ENCODE assay signal across 8 mouse cellular contexts in genomic region chr5:23431070-23431864, GRCm38 (mm10). TPM values are rescaled to one million over a fixed set of nuclear protein-coding genes. Genes with fewer than 3 reads are reported as not detected.
A peak's percentile ranks its signal among the peaks of the same experiment; 100 is the strongest.
DNase-seq lines count a peak whose midpoint lies in the region; ATAC-seq and TF ChIP-seq lines count a peak whose summit lies in the region.

No protein-coding gene starts in this region.

- DNase-seq in heart, embryonic 10.5 days (ENCODE audit: low spot score) = no peak
- no peak for DNase-seq in heart, postnatal 25 days (ENCODE audit: low spot score)
- DNase-seq in forebrain, postnatal 0 days = peak; percentile 57
- DNase-seq in mesoderm, embryonic 11.5 days (ENCODE audit: low read depth, low spot score) = peak; percentile 29
- no peak for DNase-seq in right cerebral cortex, postnatal 4 days
- no peak for DNase-seq in c-Kit-positive CD71-positive TER-119-positive erythroid progenitor cells, embryonic 14.5 days (ENCODE audit: low spot score)
- no peak for DNase-seq in thymus, adult 18-20 months

- no peaks in the 10 kb centered on the region for H3K9me3 ChIP-seq in heart, embryonic 10.5 days
- H3K9me3 ChIP-seq in E14TG2a.4 (ENCODE audit: low read length) = no peaks in the 10 kb centered on the region
- no peaks in the 10 kb centered on the region for H3K9me3 ChIP-seq in forebrain, postnatal 0 days (ENCODE audit: low read length)

- peak overlapping the region; percentile 100; the same call in 1 of the 2 replicates for H3K27ac ChIP-seq in heart, embryonic 10.5 days
- peak overlapping the region; percentile 100 for H3K27ac ChIP-seq in forebrain, postnatal 0 days (ENCODE audit: low read depth, low read length)

- no peak for TF ChIP-seq CTCF in E14TG2a.4 (conservative IDR thresholded peaks at IDR 0.05; ENCODE audit: low read length)
- TF ChIP-seq CTCF in forebrain, postnatal 0 days (IDR thresholded peaks at IDR 0.05; ENCODE audit: low read depth) = no peak

- intact Hi-C loops in heart, postnatal 25 days (cut with DNase I) = no loop called here

- peak overlapping the region; percentile 100 for H3K9ac ChIP-seq in forebrain, postnatal 0 days

- H3K36me3 ChIP-seq in heart, embryonic 10.5 days = peaks cover 9% of the 10 kb centered on the region; the same call in 1 of the 2 replicates
- peaks cover 35% of the 10 kb centered on the region for H3K36me3 ChIP-seq in E14TG2a.4 (ENCODE audit: insufficient read depth, low read length)
- H3K36me3 ChIP-seq in forebrain, postnatal 0 days (ENCODE audit: insufficient read depth) = no peaks in the 10 kb centered on the region

- H3K4me3 ChIP-seq in heart, embryonic 10.5 days = peak overlapping the region; percentile 86
- peak overlapping the region; percentile 96 for H3K4me3 ChIP-seq in E14TG2a.4 (replicated peaks; ENCODE audit: low read length)
- peak overlapping the region; percentile 100 for H3K4me3 ChIP-seq in forebrain, postnatal 0 days (ENCODE audit: low read depth, low read length)

- no peak for ATAC-seq in forebrain, postnatal 0 days

- WGBS in heart, embryonic 10.5 days = 26% methylated on average over 10 of the region's 10 CpGs
- WGBS in forebrain, postnatal 0 days = 4% methylated on average over 10 of the region's 10 CpGs

- H3K4me2 ChIP-seq in forebrain, postnatal 0 days (ENCODE audit: low read depth) = peak overlapping the region; percentile 70

- H3K4me1 ChIP-seq in heart, embryonic 10.5 days = peaks cover 19% of the 10 kb centered on the region; the same call in 1 of the 2 replicates
- H3K4me1 ChIP-seq in E14TG2a.4 (replicated peaks; ENCODE audit: low read depth, low read length) = peaks cover 61% of the 10 kb centered on the region
- H3K4me1 ChIP-seq in forebrain, postnatal 0 days (ENCODE audit: insufficient read depth) = peaks cover 34% of the 10 kb centered on the region

- H3K27me3 ChIP-seq in heart, embryonic 10.5 days (ENCODE audit: insufficient read depth, poor library complexity, severe bottlenecking) = no peaks in the 10 kb centered on the region
- H3K27me3 ChIP-seq in E14TG2a.4 (ENCODE audit: insufficient read depth, low read length) = no peaks in the 10 kb centered on the region
- H3K27me3 ChIP-seq in forebrain, postnatal 0 days (ENCODE audit: insufficient read depth, low read length) = no peaks in the 10 kb centered on the region

RNA-seq across cellular contexts. Expression of gene Kmt2e, which starts 3.0 kb away (rescaled TPM):
- 63.2 and 69.0 TPM in 2 replicates for polyA plus RNA-seq in heart, embryonic 10.5 days (2016; fragmentation: Nextera tagmentation; extraction: Ambion mirVana)
- 10 to 100 TPM; 40.0 to 52.3 TPM for total RNA-seq in heart, postnatal 25 days (2021)
- total RNA-seq in forebrain, postnatal 0 days (2014; rRNA removed) = 56.8 and 61.7 TPM in 2 replicates
- 93.7 and 149 TPM in 2 replicates for polyA plus RNA-seq in forebrain, postnatal 0 days (2015; fragmentation: Nextera tagmentation; extraction: Ambion mirVana)

Comparison
In these comparisons a context has a peak if more than half of its experiments do, and no peak if none do; other contexts are left out.
1. DNase-seq: peak in forebrain, postnatal 0 days (single experiment) and mesoderm, embryonic 11.5 days (single experiment); none in heart, embryonic 10.5 days (single experiment), heart, postnatal 25 days (single experiment), right cerebral cortex, postnatal 4 days (single experiment), c-Kit-positive CD71-positive TER-119-positive erythroid progenitor cells, embryonic 14.5 days (single experiment) and thymus, adult 18-20 months (0 of 2).
2. Peak in every context shown above with its lines, with median percentiles within 50 percentile points of each other: H3K4me3 ChIP-seq.